Mouse (Mus musculus) intestine, postnatal 0 days (tissue): ENCODE measurements around the gene Senp3. TPM values are rescaled to one million over a fixed set of nuclear protein-coding genes. Genes with fewer than 3 reads are reported as not detected.
A peak's percentile ranks its signal among the peaks of the same experiment; 100 is the strongest.
"Not testable (repeated sequence)": the region's sequence is repeated elsewhere in the genome, so short reads cannot be mapped to it uniquely, and the experiment has no call there.

Source experiments
- ATAC-seq: fragments of 200-750 bp; cut with Nextera tagmentation; 2 replicates; pipeline ENCODE4 v1.8.0; 2017; ENCODE audit warnings: mild to moderate bottlenecking, moderate TSS enrichment, moderate library complexity
- H3K27ac ChIP-seq: fragments of 300-500 bp; sonication (generic); 2 replicates; pipeline ENCODE4 v1.5.1; 2014; ENCODE audit warnings: mild to moderate bottlenecking, low read depth, low read length, moderate library complexity
- H3K27me3 ChIP-seq: fragments of 300-500 bp; sonication (generic); replicated peaks from 2 replicates; pipeline ENCODE4 v1.6.1; 2014; ENCODE audit warnings: low read length, mixed read lengths; ENCODE audit not compliant: control insufficient read depth, insufficient read depth
- H3K36me3 ChIP-seq: fragments of 300-500 bp; sonication (generic); 2 replicates; pipeline ENCODE4 v1.6.1; 2014; ENCODE audit warnings: mild to moderate bottlenecking, moderate library complexity; ENCODE audit not compliant: control insufficient read depth, insufficient read depth
- H3K4me1 ChIP-seq: fragments of 300-500 bp; sonication (generic); replicated peaks from 2 replicates; pipeline ENCODE4 v1.6.1; 2014; ENCODE audit warnings: antibody characterized with exemption, low read length, mixed read lengths; ENCODE audit not compliant: control insufficient read depth, insufficient read depth
- H3K4me2 ChIP-seq: fragments of 300-500 bp; sonication (generic); replicated peaks from 2 replicates; pipeline ENCODE4 v1.6.1; 2014; ENCODE audit warnings: low read depth, mild to moderate bottlenecking, moderate library complexity
- H3K4me3 ChIP-seq: fragments of 300-500 bp; sonication (generic); 2 replicates; pipeline ENCODE4 v1.5.1; 2014; ENCODE audit warnings: low read depth, low read length
- H3K9ac ChIP-seq: fragments of 300-500 bp; sonication (generic); 2 replicates; pipeline ENCODE4 v1.6.1; 2014; ENCODE audit warnings: mild to moderate bottlenecking, low read depth, low read length
- H3K9me3 ChIP-seq: fragments of 300-500 bp; sonication (generic); 2 replicates; pipeline ENCODE4 v1.6.1; 2016; ENCODE audit warnings: mixed run types; ENCODE audit not compliant: control insufficient read depth
- CTCF ChIP-seq: sonication (generic); IDR thresholded peaks from 2 replicates; pipeline ENCODE4 v1.5.1; 2016; ENCODE audit warnings: low read depth, mild to moderate bottlenecking, control low read depth, antibody characterized with exemption, moderate library complexity
- WGBS: fragments of 180-500 bp; shearing (Covaris S2); extraction: QIAGEN DNeasy Blood & Tissue Kit; methylation state at CpG from one replicate; pipeline ENCODE4 v1.1.7; 2014; 5-methylcytosine and 5-hydroxymethylcytosine counted together
- polyA plus RNA-seq: library from polyadenylated mRNA; unstranded; fragments of >200 nt; fragmentation: Nextera tagmentation; extraction: Ambion mirVana; gene quantifications from 2 replicates; pipeline ENCODE4 v1.2.1, GENCODE M21; 2015

The Senp3 gene
- polyA plus RNA-seq, 1 experiment from 2014 or later = 26.7 TPM

GRCm38 (mm10) chr11:69707480-69707847, 25.6 kb upstream of the Senp3 start:
- Histone ChIP-seq H3K36me3 (no peaks in the 10 kb centered on the region), H3K4me3 (no peak overlapping the region), H3K9me3 (no peaks in the 10 kb centered on the region), H3K4me1 (no peaks in the 10 kb centered on the region), H3K27ac (no peak overlapping the region), H3K4me2 (no peak overlapping the region), H3K9ac (no peak overlapping the region), H3K27me3 (no peaks in the 10 kb centered on the region)
- WGBS = 90% methylated on average over 4 of the region's 4 CpGs
- no peak for TF ChIP-seq CTCF
- no peak for ATAC-seq

GRCm38 (mm10) chr11:69706775-69707479, 25.0 kb upstream of the Senp3 start:
- H3K9me3 ChIP-seq = no peaks in the 10 kb centered on the region
- H3K36me3 ChIP-seq = no peaks in the 10 kb centered on the region
- no peak overlapping the region for H3K4me2 ChIP-seq
- ATAC-seq = no peak
- 0 out of 2 replicates have a peak, but pooled peaks have one; percentile 13 for TF ChIP-seq CTCF
- H3K4me1 ChIP-seq = no peaks in the 10 kb centered on the region
- no peak overlapping the region for H3K9ac ChIP-seq
- H3K27ac ChIP-seq = no peak overlapping the region
- H3K4me3 ChIP-seq = no peak overlapping the region
- 57% methylated on average over 6 of the region's 6 CpGs for WGBS
- H3K27me3 ChIP-seq = no peaks in the 10 kb centered on the region

GRCm38 (mm10) chr11:69704613-69705010, 22.7 kb upstream of the Senp3 start:
- no peak for TF ChIP-seq CTCF
- WGBS = 22% methylated on average over 2 of the region's 2 CpGs
- no peak overlapping the region for H3K9ac ChIP-seq

GRCm38 (mm10) chr11:69703814-69704612, 22.1 kb upstream of the Senp3 start:
- Histone ChIP-seq H3K27me3 (no peaks in the 10 kb centered on the region), H3K9me3 (no peaks in the 10 kb centered on the region), H3K4me3 (no peak overlapping the region), H3K4me2 (no peak overlapping the region), H3K27ac (no peak overlapping the region), H3K36me3 (no peaks in the 10 kb centered on the region), H3K9ac (no peak overlapping the region), H3K4me1 (no peaks in the 10 kb centered on the region)
- no peak for TF ChIP-seq CTCF
- 56% methylated on average over 8 of the region's 8 CpGs for WGBS
- ATAC-seq = no peak

More at GRCm38 (mm10) chr11:69704613-69705010, 22.7 kb upstream of the Senp3 start:
- no peak overlapping the region for H3K27ac ChIP-seq
- H3K4me1 ChIP-seq = no peaks in the 10 kb centered on the region
- no peak overlapping the region for H3K4me2 ChIP-seq
- H3K27me3 ChIP-seq = no peaks in the 10 kb centered on the region
- H3K36me3 ChIP-seq = no peaks in the 10 kb centered on the region
- no peak for ATAC-seq
- no peaks in the 10 kb centered on the region for H3K9me3 ChIP-seq
- H3K4me3 ChIP-seq = no peak overlapping the region

- not testable (repeated sequence) for H3K9ac ChIP-seq, H3K27ac ChIP-seq, H3K4me2 ChIP-seq, H3K9me3 ChIP-seq, H3K27me3 ChIP-seq, H3K4me3 ChIP-seq, H3K4me1 ChIP-seq, H3K36me3 ChIP-seq, ATAC-seq
- WGBS = 84% methylated on average over 2 of the region's 3 CpGs
Measured at GRCm38 (mm10) chr11:69703381-69703780, 21.5 kb upstream of the Senp3 start.

GRCm38 (mm10) chr11:69702886-69703285, 21.0 kb upstream of the Senp3 start:
- H3K27me3 ChIP-seq, H3K27ac ChIP-seq, H3K9ac ChIP-seq, ATAC-seq, H3K4me1 ChIP-seq, H3K9me3 ChIP-seq, H3K4me3 ChIP-seq, H3K36me3 ChIP-seq, H3K4me2 ChIP-seq: not testable (repeated sequence)
- 91% methylated on average over 10 of the region's 10 CpGs for WGBS
